Mouse (Mus musculus): Measurements from ENCODE around the gene Man1c1. TPM values are rescaled to one million over a fixed set of nuclear protein-coding genes. Genes with fewer than 3 reads are reported as not detected.

Gene Man1c1
- polyA plus RNA-seq, 1 experiment from 2014 or later: 2.4 TPM

- Histone ChIP-seq H3K4me3 (peak overlapping the region; percentile 23), H3K9ac (peak overlapping the region; percentile 37; the same call in 1 of the 2 replicates), H3K27ac (no peak overlapping the region), H3K4me2 (peak overlapping the region; percentile 54), H3K4me1 (peaks cover 17% of the 10 kb centered on the region), H3K9me3 (no peaks in the 10 kb centered on the region), H3K27me3 (no peaks in the 10 kb centered on the region), H3K36me3 (no peaks in the 10 kb centered on the region)
- WGBS: 31% methylated on average over 15 of the region's 15 CpGs
- ATAC-seq (ENCODE audit: insufficient number of reproducible peaks, insufficient read depth, low FRiP score, low TSS enrichment, low read depth): no peak
Observed at GRCm38 (mm10) chr4:134512798-134513197, 191.3 kb downstream of the Man1c1 start.

GRCm38 (mm10) chr4:134511730-134512129 is 192.4 kb downstream of the Man1c1 start:
- Histone ChIP-seq H3K4me2 (peak overlapping the region; percentile 94), H3K27me3 (no peaks in the 10 kb centered on the region), H3K9ac (peak overlapping the region; percentile 72; the same call in 1 of the 2 replicates), H3K27ac (no peak overlapping the region), H3K36me3 (peaks cover 6% of the 10 kb centered on the region; the same call in 1 of the 2 replicates), H3K4me1 (peaks cover 17% of the 10 kb centered on the region), H3K4me3 (peak overlapping the region; percentile 65), H3K9me3 (no peaks in the 10 kb centered on the region)
- WGBS: 70% methylated on average over 6 of the region's 6 CpGs
- ATAC-seq (ENCODE audit: insufficient number of reproducible peaks, insufficient read depth, low FRiP score, low TSS enrichment, low read depth): no peak

Small RNAs within 50 kb of the gene (microRNA-seq; reads per million reads assigned to microRNA genes)
- not detected for gene Mir6403

Other genes starting within 250 kb of the Man1c1 start
- gene Stmn1, start 236.0 kb downstream of the Man1c1 start, polyA plus RNA-seq (2015; fragmentation: Nextera tagmentation; extraction: Ambion mirVana): 2,120 and 2,313 TPM in 2 replicates
- gene Paqr7, start 207.6 kb downstream of the Man1c1 start, polyA plus RNA-seq (2015; fragmentation: Nextera tagmentation; extraction: Ambion mirVana): 3.8 and 4.0 TPM in 2 replicates
- 10.6 and 11.7 TPM in 2 replicates for gene Aunip, start 193.3 kb downstream of the Man1c1 start, polyA plus RNA-seq (2015; fragmentation: Nextera tagmentation; extraction: Ambion mirVana)
- gene Mtfr1l, start 168.9 kb downstream of the Man1c1 start, polyA plus RNA-seq (2015; fragmentation: Nextera tagmentation; extraction: Ambion mirVana): 129 and 130 TPM in 2 replicates
- 15.4 and 16.2 TPM in 2 replicates for gene Selenon, start 152.1 kb downstream of the Man1c1 start, polyA plus RNA-seq (2015; fragmentation: Nextera tagmentation; extraction: Ambion mirVana)
- 25.6 and 27.2 TPM in 2 replicates for gene Ldlrap1, start 63.7 kb upstream of the Man1c1 start, polyA plus RNA-seq (2015; fragmentation: Nextera tagmentation; extraction: Ambion mirVana)
- gene Maco1, start 149.1 kb upstream of the Man1c1 start, polyA plus RNA-seq (2015; fragmentation: Nextera tagmentation; extraction: Ambion mirVana): 62.8 and 67.5 TPM in 2 replicates
- 2.4 and 6.1 TPM in 2 replicates for gene Rhd, start 160.2 kb upstream of the Man1c1 start, polyA plus RNA-seq (2015; fragmentation: Nextera tagmentation; extraction: Ambion mirVana)
- gene Tmem50a, start 210.7 kb upstream of the Man1c1 start, polyA plus RNA-seq (2015; fragmentation: Nextera tagmentation; extraction: Ambion mirVana): 172 and 199 TPM in 2 replicates
- gene Rsrp1, start 219.3 kb upstream of the Man1c1 start, polyA plus RNA-seq (2015; fragmentation: Nextera tagmentation; extraction: Ambion mirVana): 512 and 574 TPM in 2 replicates
- gene Syf2, start 226.6 kb upstream of the Man1c1 start, polyA plus RNA-seq (2015; fragmentation: Nextera tagmentation; extraction: Ambion mirVana): 78.7 and 88.4 TPM in 2 replicates

Data from embryonic facial prominence, embryonic 13.5 days (tissue).